Mouse (Mus musculus) MEL (cell line): ENCODE measurements at regions not wholly inside any gene's neighbourhood (a gene's known extent, or its start where the extent isn't known, plus 50 kb on each side); places are given as distances from the start of the nearest gene placed in this dataset.

Experiments
- CTCF ChIP-seq, 3 experiments: IDR thresholded peaks in 2 of 3; conservative IDR thresholded peaks in 1 of 3; 2 replicates each; pipeline ENCODE4 v1.5.1; 2011 to 2012; ENCODE audit warnings: low read length in 3 of 3, low read depth in 2 of 3, mild to moderate bottlenecking in 2 of 3, improper control_type of control experiment in 1 of 3, inconsistent platforms in 1 of 3, mixed read lengths in 1 of 3, moderate library complexity in 1 of 3; ENCODE audit not compliant: control insufficient read depth in 1 of 3, insufficient read depth in 1 of 3, poor library complexity in 1 of 3, severe bottlenecking in 1 of 3
- KAT2A ChIP-seq: conservative IDR thresholded peaks from 2 replicates; pipeline ENCODE4 v1.6.1; 2012; ENCODE audit warnings: low read depth, low read length, improper control_type of control experiment, inconsistent platforms
- POLR2AphosphoS5 ChIP-seq: IDR thresholded peaks from 2 replicates; pipeline ENCODE4 v1.6.1; 2012; ENCODE audit warnings: low read depth, borderline replicate concordance, mild to moderate bottlenecking, inconsistent platforms, low read length, moderate library complexity, mixed read lengths

DNA sequence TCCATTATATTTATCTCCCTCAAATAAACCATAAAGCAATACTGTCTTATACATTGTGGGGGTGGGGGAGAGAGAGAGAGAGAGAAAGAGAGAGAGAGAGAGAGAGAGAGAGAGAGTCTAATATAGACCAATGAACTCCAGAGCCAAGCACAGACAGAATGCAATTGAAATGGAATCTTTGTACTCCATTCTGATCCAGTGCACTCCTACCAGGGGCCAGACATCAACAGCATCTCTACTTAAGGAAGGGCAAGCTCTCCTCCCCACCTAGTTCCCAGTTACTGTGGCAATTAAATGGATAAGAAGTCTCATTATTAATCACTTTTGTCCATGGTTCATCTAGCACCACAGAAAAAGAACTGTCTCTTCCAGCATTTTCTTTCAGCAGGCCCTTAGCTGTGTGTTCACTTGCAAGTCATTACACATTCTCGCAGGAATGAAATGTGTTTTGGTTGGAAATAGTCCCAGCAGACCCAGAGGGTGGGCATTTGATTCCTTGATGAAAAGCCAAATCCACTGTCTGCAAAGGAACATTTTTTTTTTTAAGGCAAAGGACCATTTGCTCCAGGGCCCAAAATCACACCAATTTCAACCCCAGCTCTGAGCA, 73.8 kb upstream of the Col1a2 start:
- TF ChIP-seq CTCF (IDR thresholded peaks at IDR 0.05 in 2 of 3, conservative IDR thresholded peaks at IDR 0.05 in 1 of 3; ENCODE audit: control insufficient read depth in 1 of 3, insufficient read depth in 1 of 3, low read depth in 2 of 3, low read length in 3 of 3, poor library complexity in 1 of 3, severe bottlenecking in 1 of 3), result no peak
- TF ChIP-seq POLR2AphosphoS5, result no peak
- TF ChIP-seq KAT2A, result no peak
